Mouse (Mus musculus): Measurements from ENCODE around the gene Ptcd1.

DNA sequence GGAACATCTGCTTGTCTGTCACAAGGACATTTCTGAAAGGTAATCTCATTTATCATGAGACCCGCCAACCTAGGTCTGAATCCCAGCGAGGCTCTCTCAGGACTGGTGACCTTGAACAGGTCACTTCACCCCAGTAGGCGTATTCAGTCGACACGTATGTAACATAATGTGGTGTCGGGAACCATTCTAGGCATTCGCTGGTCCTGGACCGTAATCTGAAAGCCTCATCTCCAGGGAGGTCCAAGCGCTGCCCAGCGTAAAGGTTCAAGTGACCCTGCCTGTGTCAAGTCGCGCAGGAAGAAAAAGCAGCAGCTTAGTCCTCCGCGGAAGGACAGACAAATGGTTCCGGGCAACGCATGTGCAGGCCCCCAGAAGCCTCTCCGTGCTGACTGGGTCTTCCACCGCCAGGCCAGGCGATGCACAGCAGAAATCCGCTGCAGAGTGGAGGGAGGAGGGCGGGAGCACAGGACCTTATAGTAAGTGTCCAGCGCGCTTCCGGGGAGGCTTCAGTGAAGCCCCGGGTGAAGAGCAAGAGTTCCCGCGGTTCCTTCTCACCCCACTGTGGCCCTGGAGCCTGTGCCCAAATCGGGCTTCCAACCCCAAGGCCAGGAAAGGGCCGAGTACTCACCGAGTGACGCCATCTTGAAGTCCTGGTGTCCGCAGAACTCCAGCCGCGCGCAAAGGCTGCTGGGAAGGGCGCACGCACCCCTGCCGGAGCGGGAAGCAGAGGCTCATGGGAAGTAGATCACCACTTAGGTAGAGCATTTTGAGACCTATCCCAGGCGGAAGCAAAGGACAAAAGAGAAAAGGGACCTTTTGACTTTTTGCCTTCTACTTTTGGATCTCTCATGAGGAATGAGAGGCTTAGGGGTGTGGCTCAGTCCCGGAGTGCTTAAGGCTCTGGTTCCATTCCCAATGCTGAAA is 24.2 kb upstream of the Ptcd1 start:
- TF ChIP-seq CTCF (IDR thresholded peaks at IDR 0.05; ENCODE audit: control insufficient read depth, insufficient read depth, insufficient read length), result no peak
- no peak for TF ChIP-seq CEBPB (IDR thresholded peaks at IDR 0.05; ENCODE audit: low read depth)

Measured in C2C12 (cell line).